ENCODE assay signal across 23 mouse cellular contexts in genomic region chr1:51384051-51384450, GRCm38 (mm10).
"Had no signal": no experiment of that assay in that cellular context is flagged by ENCODE, and none has a peak within 500 bp of the region (broad histone marks: within the 10 kb centered on the region; RNA-seq: fewer than 3 reads in every experiment).

No protein-coding gene starts in this region.

- H3K9ac ChIP-seq: limb, embryonic 12.5 days; limb, embryonic 15.5 days; liver, embryonic 14.5 days; liver, postnatal 0 days; lung, embryonic 15.5 days; neural tube, embryonic 12.5 days; neural tube, embryonic 15.5 days had no signal

- H3K27me3 ChIP-seq: limb, embryonic 12.5 days; limb, embryonic 15.5 days; lung, embryonic 15.5 days; neural tube, embryonic 12.5 days; neural tube, embryonic 15.5 days had no signal

- H3K4me2 ChIP-seq: limb, embryonic 12.5 days; limb, embryonic 15.5 days; liver, embryonic 11.5 days; lung, embryonic 15.5 days; midbrain, embryonic 11.5 days; neural tube, embryonic 12.5 days; neural tube, embryonic 15.5 days had no signal

- H3K36me3 ChIP-seq: limb, embryonic 12.5 days; limb, embryonic 15.5 days; lung, embryonic 15.5 days; neural tube, embryonic 12.5 days; neural tube, embryonic 15.5 days had no signal

- H3K4me3 ChIP-seq: limb, embryonic 12.5 days; limb, embryonic 15.5 days; lung, embryonic 15.5 days; neural tube, embryonic 12.5 days; neural tube, embryonic 15.5 days had no signal

- H3K9me3 ChIP-seq: limb, embryonic 12.5 days; limb, embryonic 15.5 days; lung, embryonic 15.5 days; neural tube, embryonic 12.5 days; neural tube, embryonic 15.5 days had no signal

- ATAC-seq: intestine, postnatal 0 days; liver, postnatal 0 days had no signal

- H3K27ac ChIP-seq: limb, embryonic 12.5 days; limb, embryonic 15.5 days; liver, embryonic 14.5 days; lung, embryonic 15.5 days; neural tube, embryonic 12.5 days; neural tube, embryonic 15.5 days; stomach, postnatal 0 days had no signal

- DNase-seq: kidney, adult 2 months; kidney, postnatal 10 days; kidney, postnatal 36 days; left cerebral cortex, postnatal 4 days; liver, postnatal 0 days; lung, postnatal 14 days; lung, postnatal 4 days; right cerebral cortex, adult 18-20 months; right cerebral cortex, postnatal 14 days; right cerebral cortex, postnatal 4 days; thymus, adult 2 months; thymus, postnatal 14 days; thymus, postnatal 4 days had no signal

- H3K4me1 ChIP-seq: limb, embryonic 15.5 days; lung, embryonic 15.5 days; neural tube, embryonic 12.5 days; neural tube, embryonic 15.5 days had no signal
